Mouse (Mus musculus) B cell, adult 67 days (primary cell): Measurements from ENCODE around the gene Clip1. TPM values are rescaled to one million over a fixed set of nuclear protein-coding genes. Genes with fewer than 3 reads are reported as not detected.

Source experiments
- total RNA-seq, 2 experiments: library from RNA; stranded (reverse); gene quantifications; 4 replicates each; pipeline ENCODE4 v1.2.4; 2023

The Clip1 gene
- total RNA-seq = 10 to 100 TPM; 27.7 to 28.2 TPM

DNA sequence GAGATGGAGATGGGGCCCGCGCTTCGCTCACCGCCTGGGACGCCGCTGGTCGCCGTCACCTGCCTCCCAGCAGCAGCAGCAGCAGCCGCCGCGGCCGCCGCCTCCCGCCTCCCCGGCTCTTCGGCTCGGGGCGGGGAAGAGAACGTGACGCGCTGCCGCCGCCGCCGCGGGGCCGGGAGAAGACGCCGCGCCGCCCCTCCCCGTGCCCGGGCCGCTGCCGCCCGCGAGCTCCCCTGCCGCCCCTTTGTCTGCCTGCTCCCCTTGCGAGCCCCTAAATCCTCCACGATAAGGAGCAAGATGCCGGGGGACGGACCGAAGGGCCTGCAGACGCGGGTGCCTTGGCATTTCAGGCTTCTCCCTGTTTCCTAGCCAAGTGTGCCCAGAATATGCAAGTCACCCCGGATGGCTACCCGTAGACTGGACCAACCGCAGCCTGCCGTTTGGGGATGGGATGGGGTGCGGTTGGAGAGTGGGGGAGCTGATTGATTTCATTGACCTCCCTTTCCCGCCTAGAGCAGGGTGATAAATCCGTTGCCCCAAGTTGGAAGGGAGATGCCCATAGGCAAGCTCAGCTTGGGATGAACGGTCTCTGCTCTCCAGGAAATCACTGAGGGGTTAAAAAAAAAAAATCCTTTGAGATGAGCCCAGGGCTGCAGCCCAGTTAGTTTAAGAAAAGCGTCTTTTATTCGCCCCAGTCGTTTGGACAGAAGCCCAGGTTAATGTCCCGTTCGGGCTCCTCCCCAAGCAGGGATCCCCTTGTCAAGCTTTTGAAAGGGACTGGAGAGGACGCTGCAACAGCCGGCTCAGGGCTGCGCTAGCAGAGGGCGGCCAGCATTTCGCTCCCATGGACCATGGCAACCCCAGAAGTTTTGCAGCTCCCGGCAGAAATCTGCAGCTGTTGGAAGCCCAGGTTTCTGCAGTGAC is at the start of gene Clip1:
Gene Clip1 (minus strand): TSS at position 398 of the 924 bp plus-strand sequence.

GRCm38 (mm10) chr5:123720328-123721311 is 36.2 kb upstream of the Clip1 start, which contains the start of gene Zcchc8:
Gene Zcchc8 (minus strand): TSS chr5:123721100.

DNA sequence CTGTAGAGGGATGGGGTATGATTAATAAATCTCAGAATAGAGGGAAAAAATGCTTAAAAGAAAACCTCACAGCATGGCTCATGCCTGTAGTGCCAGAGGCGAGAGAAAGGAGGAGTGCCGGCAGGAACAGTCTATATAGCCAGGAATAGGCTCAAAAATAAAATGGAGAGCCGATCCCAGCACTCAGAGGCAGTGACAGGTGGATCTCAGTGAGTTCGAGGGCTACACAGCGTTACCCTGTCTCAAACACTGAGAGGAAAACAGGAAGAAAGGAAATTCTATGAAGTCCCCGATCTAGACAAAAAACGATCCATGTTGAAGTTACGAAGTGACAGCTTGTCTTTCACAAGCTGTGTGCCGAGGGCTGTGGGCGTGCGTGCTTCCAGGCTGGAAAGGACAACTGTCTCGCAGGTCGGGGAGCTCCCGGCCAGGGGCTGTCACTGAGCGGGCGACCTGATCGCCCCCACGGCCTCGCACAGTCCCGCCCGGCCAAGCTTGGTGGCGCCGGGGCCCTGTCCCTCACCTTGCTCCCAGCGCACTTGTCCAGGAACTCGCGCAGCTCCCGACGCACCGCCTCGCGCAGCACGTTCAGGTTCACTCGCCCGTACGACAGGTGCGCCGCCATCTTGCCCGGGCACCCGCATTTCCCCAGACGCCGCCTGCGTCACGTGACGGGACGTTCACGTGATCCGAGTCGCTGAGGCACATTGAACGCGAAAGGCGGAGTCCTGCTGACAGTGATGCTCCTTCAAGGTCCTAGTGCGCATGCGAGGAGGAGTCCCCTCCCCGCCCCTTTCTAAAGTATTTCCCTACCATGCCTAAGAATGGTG is 111.8 kb downstream of the Clip1 start, which contains the start of gene Vps33a:
Gene Vps33a (minus strand): TSS at position 682 of the 830 bp plus-strand sequence.

Other genes with a start within 250 kb of the Clip1 start
- gene Lrrc43, start 195.3 kb downstream of the Clip1 start, total RNA-seq = not detected
- gene Il31, start 195.1 kb downstream of the Clip1 start, total RNA-seq = not detected
- gene B3gnt4, start 174.2 kb downstream of the Clip1 start, total RNA-seq = not detected
- gene Diablo, start 160.4 kb downstream of the Clip1 start, total RNA-seq = 10 to 100 TPM; 75.1 to 79.2 TPM
- 10 to 100 TPM in 1 of 2 experiments, 1 to 10 TPM in 1; 5.0 to 10.8 TPM for gene Gm49027, start 159.1 kb downstream of the Clip1 start, total RNA-seq
- gene Vps33a, start 111.6 kb downstream of the Clip1 start, total RNA-seq = 10 to 100 TPM; 43.5 to 50.7 TPM
- 10 to 100 TPM; 76.7 to 80.6 TPM for gene Zcchc8, start 36.5 kb upstream of the Clip1 start, total RNA-seq
- 100 to 1,000 TPM; 250 to 251 TPM for gene Rsrc2, start 64.8 kb upstream of the Clip1 start, total RNA-seq
- gene Kntc1, start 65.1 kb upstream of the Clip1 start, total RNA-seq = 1 to 10 TPM; 1.9 to 2.5 TPM
- under 1 TPM in 1 of 2 experiments, not detected in 1; 0.26 TPM for gene Hcar2, start 180.9 kb upstream of the Clip1 start, total RNA-seq
- gene Hcar1, start 195.4 kb upstream of the Clip1 start, total RNA-seq = not detected
- gene Denr, start 222.6 kb upstream of the Clip1 start, total RNA-seq = 10 to 100 TPM; 35.9 to 49.1 TPM
- 1 to 10 TPM in 1 of 2 experiments, not detected in 1; 4.0 TPM for gene Gm43518, start 242.8 kb upstream of the Clip1 start, total RNA-seq
- 1 to 10 TPM; 3.7 to 6.5 TPM for gene Ccdc62, start 246.1 kb upstream of the Clip1 start, total RNA-seq